Mouse (Mus musculus): ENCODE measurements around the gene Shisa7. TPM values are rescaled to one million over a fixed set of nuclear protein-coding genes. Genes with fewer than 3 reads are reported as not detected.

Gene Shisa7
- total RNA-seq (2023), result 2.3 TPM

GRCm38 (mm10) chr7:4844245-4844916 is at the start of gene Shisa7:
Shisa7 (minus strand) TSS chr7:4844696.

GRCm38 (mm10) chr7:4876753-4877221 is 32.3 kb upstream of the Shisa7 start, which contains the start of gene Isoc2a:
Isoc2a (plus strand) TSS chr7:4877153.

GRCm38 (mm10) chr7:4870133-4870532 is 25.6 kb upstream of the Shisa7 start, which contains the start of gene Isoc2b:
Isoc2b (minus strand) TSS chr7:4870258.

GRCm38 (mm10) chr7:4812303-4813104 is 32.0 kb downstream of the Shisa7 start, which contains the start of gene Ube2s:
Ube2s (minus strand) TSS chr7:4812590.

GRCm38 (mm10) chr7:4792278-4793212 is 52.0 kb downstream of the Shisa7 start, which contains the start of gene Rpl28:
Rpl28 (plus strand) TSS chr7:4792874.

GRCm38 (mm10) chr7:4789436-4789935 is 55.0 kb downstream of the Shisa7 start, which contains the start of gene Tmem238:
Tmem238 (minus strand) TSS chr7:4789656.

GRCm38 (mm10) chr7:4782759-4783158 is 61.7 kb downstream of the Shisa7 start, which contains the start of the genes Il11 and Tmem190:
Il11 (minus strand) TSS chr7:4782859.
Tmem190 (plus strand) TSS chr7:4782937.

Other genes starting within 250 kb of the Shisa7 start
- gene Ptprh, start 240.7 kb downstream of the Shisa7 start, total RNA-seq (2023), result 0.33 TPM
- 59.6 TPM for gene Tmem86b, start 213.3 kb downstream of the Shisa7 start, total RNA-seq (2023)
- gene Ppp6r1, start 185.7 kb downstream of the Shisa7 start, total RNA-seq (2023), result 282 TPM
- gene Hspbp1, start 159.6 kb downstream of the Shisa7 start, total RNA-seq (2023), result 76.6 TPM
- gene Brsk1, start 154.1 kb downstream of the Shisa7 start, total RNA-seq (2023), result not detected
- gene Tmem150b, start 119.4 kb downstream of the Shisa7 start, total RNA-seq (2023), result not detected
- gene Kmt5c, start 104.6 kb downstream of the Shisa7 start, total RNA-seq (2023), result 70.4 TPM
- 4.6 TPM for gene Cox6b2, start 91.6 kb downstream of the Shisa7 start, total RNA-seq (2023)
- not detected for gene Fam71e2, start 73.4 kb downstream of the Shisa7 start, total RNA-seq (2023)
- gene Il11, start 61.8 kb downstream of the Shisa7 start, total RNA-seq (2023), result not detected
- not detected for gene Tmem190, start 61.8 kb downstream of the Shisa7 start, total RNA-seq (2023)
- gene Tmem238, start 55.0 kb downstream of the Shisa7 start, total RNA-seq (2023), result 2.7 TPM
- 2,201 TPM for gene Rpl28, start 51.8 kb downstream of the Shisa7 start, total RNA-seq (2023)
- 163 TPM for gene Ube2s, start 32.1 kb downstream of the Shisa7 start, total RNA-seq (2023)
- gene Isoc2b, start 25.6 kb upstream of the Shisa7 start, total RNA-seq (2023), result 9.7 TPM
- 13.4 TPM for gene Isoc2a, start 32.5 kb upstream of the Shisa7 start, total RNA-seq (2023)
- gene Gm36210, start 61.8 kb upstream of the Shisa7 start, total RNA-seq (2023), result not detected
- 35.2 TPM for gene Zfp628, start 70.5 kb upstream of the Shisa7 start, total RNA-seq (2023)
- 13.9 TPM for gene Nat14, start 77.3 kb upstream of the Shisa7 start, total RNA-seq (2023)
- gene Ssc5d, start 81.1 kb upstream of the Shisa7 start, total RNA-seq (2023), result 0.47 TPM
- not detected for gene Sbk2, start 119.7 kb upstream of the Shisa7 start, total RNA-seq (2023)
- gene Sbk3, start 126.5 kb upstream of the Shisa7 start, total RNA-seq (2023), result not detected
- gene Zfp579, start 151.5 kb upstream of the Shisa7 start, total RNA-seq (2023), result 34.3 TPM
- gene Zfp524, start 169.7 kb upstream of the Shisa7 start, total RNA-seq (2023), result 14.7 TPM
- 47.3 TPM for gene Fiz1, start 170.0 kb upstream of the Shisa7 start, total RNA-seq (2023)
- not detected for gene Gm44973, start 170.8 kb upstream of the Shisa7 start, total RNA-seq (2023)
- gene Zfp865, start 175.7 kb upstream of the Shisa7 start, total RNA-seq (2023), result 57.5 TPM
- 0.44 TPM for gene Ccdc106, start 175.9 kb upstream of the Shisa7 start, total RNA-seq (2023)
- not detected for gene 4632433K11Rik, start 189.4 kb upstream of the Shisa7 start, total RNA-seq (2023)
- 7.4 TPM for gene Zfp784, start 193.8 kb upstream of the Shisa7 start, total RNA-seq (2023)
- 2.9 TPM for gene Zfp580, start 206.8 kb upstream of the Shisa7 start, total RNA-seq (2023)
- 436 TPM for gene U2af2, start 217.4 kb upstream of the Shisa7 start, total RNA-seq (2023)
- 110 TPM for gene Epn1, start 235.5 kb upstream of the Shisa7 start, total RNA-seq (2023)